Mouse (Mus musculus) limb, embryonic 14.5 days (tissue): ENCODE data around the gene Cd300lb. TPM values are rescaled to one million over a fixed set of nuclear protein-coding genes. Genes with fewer than 3 reads are reported as not detected.
A peak's percentile ranks its signal among the peaks of the same experiment; 100 is the strongest.

Experiments used
- ATAC-seq: fragments of 200-750 bp; cut with Nextera tagmentation; 2 replicates; pipeline ENCODE4 v1.8.0; 2017; ENCODE audit warnings: low read depth, moderate number of reproducible peaks, moderate TSS enrichment; ENCODE audit not compliant: low FRiP score
- DNase-seq: peaks from one replicate; pipeline ENCODE4 v3.0.0-alpha.2; 2015; ENCODE audit warnings: low spot score
- H3K27ac ChIP-seq: fragments of 300-500 bp; sonication (generic); replicated peaks from 2 replicates; pipeline ENCODE4 v1.5.1; 2014; ENCODE audit warnings: low read depth, mild to moderate bottlenecking, low read length, moderate library complexity, mixed read lengths
- H3K27me3 ChIP-seq: fragments of 300-500 bp; sonication (generic); 2 replicates; pipeline ENCODE4 v1.6.1; 2014; ENCODE audit warnings: low read length, mixed read lengths; ENCODE audit not compliant: control insufficient read depth, insufficient read depth
- H3K36me3 ChIP-seq: fragments of 300-500 bp; sonication (generic); 2 replicates; pipeline ENCODE4 v1.6.1; 2014; ENCODE audit warnings: mild to moderate bottlenecking, low read length, moderate library complexity, mixed read lengths; ENCODE audit not compliant: control insufficient read depth, insufficient read depth
- H3K4me1 ChIP-seq: fragments of 300-500 bp; sonication (generic); 2 replicates; pipeline ENCODE4 v1.6.1; 2014; ENCODE audit warnings: antibody characterized with exemption, low read length, mixed read lengths; ENCODE audit not compliant: control insufficient read depth, insufficient read depth
- H3K4me2 ChIP-seq: fragments of 300-500 bp; sonication (generic); replicated peaks from 2 replicates; pipeline ENCODE4 v1.6.1; 2014; ENCODE audit warnings: low read depth, mild to moderate bottlenecking, low read length, moderate library complexity; ENCODE audit not compliant: severe bottlenecking
- H3K4me3 ChIP-seq: fragments of 300-500 bp; sonication (generic); replicated peaks from 2 replicates; pipeline ENCODE4 v1.5.1; 2014; ENCODE audit warnings: low read length
- H3K9ac ChIP-seq: fragments of 300-500 bp; sonication (generic); 2 replicates; pipeline ENCODE4 v1.6.1; 2014; ENCODE audit warnings: mild to moderate bottlenecking, low read depth, low read length, moderate library complexity; ENCODE audit not compliant: severe bottlenecking
- H3K9me3 ChIP-seq: fragments of 300-500 bp; sonication (generic); 2 replicates; pipeline ENCODE4 v1.6.1; 2016; ENCODE audit warnings: low read length; ENCODE audit not compliant: control insufficient read depth
- POLR2A ChIP-seq: fragments of 200-500 bp; IDR thresholded peaks from 2 replicates; pipeline ENCODE4 v1.8.0; 2012; ENCODE audit warnings: inconsistent platforms, mild to moderate bottlenecking, moderate library complexity, borderline replicate concordance; ENCODE audit not compliant: insufficient read depth, insufficient read length; ENCODE audit errors: extremely low read depth
- WGBS: fragments of 180-500 bp; shearing (Covaris S2); extraction: QIAGEN DNeasy Blood & Tissue Kit; methylation state at CpG from one replicate; pipeline ENCODE4 v1.1.7; 2014; 5-methylcytosine and 5-hydroxymethylcytosine counted together
- polyA plus RNA-seq, 2 experiments: library from polyadenylated mRNA; depleted of rRNA in 1 of 2; stranded (reverse) in 1 of 2; unstranded in 1 of 2; fragments of >200 nt; fragmentation: Nextera tagmentation in 1 of 2; extraction: Ambion mirVana in 1 of 2; gene quantifications; 2 replicates each; pipeline versions ENCODE4 v1.2.1 to v1.2.3; 2012 to 2014

Cd300lb gene
- polyA plus RNA-seq, 2 experiments, result 0.32 to 0.33 TPM

DNA sequence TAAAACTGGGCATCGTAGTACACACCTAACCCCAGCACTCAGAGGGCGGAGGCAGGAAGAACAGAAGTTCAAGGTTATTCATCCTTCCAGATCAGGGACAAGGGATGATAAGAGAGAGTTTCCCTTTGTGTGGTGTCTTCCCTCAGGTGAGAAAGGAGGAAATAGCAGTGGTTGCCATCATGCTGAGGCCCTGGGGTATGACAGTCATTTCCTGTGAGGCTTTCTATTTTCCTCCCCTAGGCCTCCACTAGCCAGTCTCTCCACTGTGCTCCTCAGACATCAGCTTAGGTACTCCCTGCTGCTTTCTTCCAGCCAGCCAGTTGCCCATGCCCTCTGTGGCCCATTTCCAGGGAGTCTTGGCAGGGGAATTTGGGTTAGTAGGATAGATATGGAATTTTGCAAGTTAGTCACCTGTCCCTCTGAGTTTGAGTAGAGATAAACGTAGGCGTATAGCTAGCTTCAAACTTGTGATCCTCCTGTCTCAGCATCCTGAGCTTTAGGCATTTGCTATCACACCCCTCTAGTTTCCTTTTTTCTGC is 50.9 kb downstream of the Cd300lb start:
- no peaks in the 10 kb centered on the region for H3K27me3 ChIP-seq
- no peak overlapping the region for H3K4me3 ChIP-seq
- TF ChIP-seq POLR2A, result no peak
- H3K4me1 ChIP-seq, result no peaks in the 10 kb centered on the region
- ATAC-seq (no peak), DNase-seq (no peak)
- H3K27ac ChIP-seq, result no peak overlapping the region
- H3K4me2 ChIP-seq, result no peak overlapping the region
- H3K9ac ChIP-seq, result no peak overlapping the region
- no peaks in the 10 kb centered on the region for H3K9me3 ChIP-seq
- WGBS, result 83% methylated on average over 4 of the region's 4 CpGs
- H3K36me3 ChIP-seq, result no peaks in the 10 kb centered on the region

DNA sequence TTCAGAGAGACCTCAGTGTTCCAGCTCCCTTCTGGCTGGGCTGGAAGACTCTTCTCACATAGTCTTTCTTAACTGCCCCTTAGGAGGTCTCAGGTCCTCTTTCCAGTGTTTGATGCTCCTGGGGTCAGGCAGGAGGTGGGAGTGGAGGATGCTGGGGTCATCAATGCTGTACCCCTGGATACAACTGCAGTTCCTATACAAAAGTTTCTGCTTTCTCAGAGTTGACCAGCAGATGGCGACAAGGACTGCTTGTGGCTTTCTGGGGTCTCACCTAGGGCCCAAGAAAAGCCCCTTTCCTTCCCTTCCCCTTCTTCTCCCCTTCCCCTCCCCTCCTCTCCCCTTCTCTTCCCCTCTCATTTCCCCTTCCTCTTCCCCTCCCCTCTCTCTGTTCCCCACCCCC is 53.6 kb downstream of the Cd300lb start:
- Histone ChIP-seq H3K4me3 (no peak overlapping the region), H3K27ac (no peak overlapping the region), H3K9ac (no peak overlapping the region), H3K4me1 (peaks cover 6% of the 10 kb centered on the region; the same call in 1 of the 2 replicates), H3K36me3 (no peaks in the 10 kb centered on the region), H3K9me3 (no peaks in the 10 kb centered on the region), H3K27me3 (no peaks in the 10 kb centered on the region), H3K4me2 (no peak overlapping the region)
- 0% methylated on average over 1 of the region's 1 CpGs for WGBS
- ATAC-seq, result no peak
- peak; percentile 48 for DNase-seq
- no peak for TF ChIP-seq POLR2A

DNA sequence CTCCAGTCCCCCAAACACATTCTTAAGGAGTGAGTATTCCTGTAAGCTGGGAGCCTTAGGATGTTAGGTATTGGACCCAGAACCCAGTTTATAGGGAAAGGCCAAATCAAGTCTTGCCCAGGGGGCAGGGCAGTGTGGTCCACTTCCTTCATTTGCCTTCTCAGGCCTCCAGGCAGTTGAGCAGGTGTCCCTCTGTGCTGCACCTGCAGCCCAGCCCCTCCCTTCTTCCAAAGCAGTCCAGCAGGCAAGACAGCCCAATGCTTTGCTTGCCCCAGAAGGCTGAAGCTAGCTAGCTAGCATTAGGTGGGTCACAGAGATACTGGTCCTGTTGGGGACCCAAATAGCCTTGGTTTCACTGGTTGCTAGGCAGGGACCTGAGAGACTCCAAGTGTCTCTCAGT is 54.0 kb downstream of the Cd300lb start:
- Histone ChIP-seq H3K4me1 (peaks cover 10% of the 10 kb centered on the region; the same call in 1 of the 2 replicates), H3K36me3 (no peaks in the 10 kb centered on the region), H3K27ac (no peak overlapping the region), H3K9me3 (no peaks in the 10 kb centered on the region), H3K27me3 (no peaks in the 10 kb centered on the region), H3K4me3 (no peak overlapping the region), H3K9ac (no peak overlapping the region), H3K4me2 (no peak overlapping the region)
- no peak for TF ChIP-seq POLR2A
- ATAC-seq, result no peak
- DNase-seq, result no peak

DNA sequence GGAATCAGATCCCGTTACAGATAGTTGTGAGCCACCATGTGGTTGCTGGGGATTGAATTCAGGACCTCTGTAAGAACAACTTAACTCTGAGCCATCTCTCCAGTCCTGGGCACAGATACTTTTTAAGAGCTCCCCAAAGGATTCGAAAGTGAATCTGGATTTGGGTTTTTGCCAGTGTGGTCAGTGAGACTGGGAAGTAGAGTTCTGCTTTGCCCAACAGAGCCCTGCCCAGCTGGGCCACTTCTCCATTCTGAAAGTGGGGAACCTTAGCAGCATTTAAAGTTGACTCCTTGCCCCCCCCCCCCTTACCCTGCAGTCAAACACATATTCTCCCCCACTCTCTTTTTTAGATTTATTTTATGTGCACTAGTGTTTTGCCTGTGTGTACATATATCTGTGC is 54.5 kb downstream of the Cd300lb start:
- Histone ChIP-seq H3K9ac (no peak overlapping the region), H3K36me3 (no peaks in the 10 kb centered on the region), H3K4me1 (peaks cover 15% of the 10 kb centered on the region), H3K4me2 (no peak overlapping the region), H3K27ac (no peak overlapping the region), H3K27me3 (no peaks in the 10 kb centered on the region), H3K9me3 (no peaks in the 10 kb centered on the region), H3K4me3 (no peak overlapping the region)
- no peak for TF ChIP-seq POLR2A
- no peak for DNase-seq
- 79% methylated on average over 2 of the region's 2 CpGs for WGBS
- ATAC-seq, result no peak

DNA sequence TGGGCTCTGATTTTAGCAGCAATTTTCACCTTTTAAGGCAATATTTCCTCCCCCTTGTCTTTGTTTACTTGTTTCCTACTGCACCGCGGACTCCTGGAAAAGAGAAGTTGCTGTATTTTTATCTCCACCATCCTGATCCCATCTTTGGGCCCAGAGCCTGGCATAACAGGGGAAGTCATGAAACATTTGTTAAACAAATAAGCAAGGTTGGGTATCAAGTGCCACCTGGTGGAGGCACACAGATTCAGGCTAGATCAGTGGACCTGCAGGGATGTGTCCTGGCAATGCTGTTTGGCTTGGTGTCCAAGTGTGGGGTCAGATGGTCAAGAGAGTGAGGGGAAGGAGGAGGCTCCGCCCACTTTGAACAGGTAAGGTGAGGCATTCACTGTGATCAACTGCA is 57.0 kb downstream of the Cd300lb start:
- no peak overlapping the region for H3K4me3 ChIP-seq
- peaks cover 26% of the 10 kb centered on the region for H3K4me1 ChIP-seq
- WGBS, result 43% methylated on average over 3 of the region's 3 CpGs
- H3K9ac ChIP-seq, result no peak overlapping the region
- H3K27me3 ChIP-seq, result no peaks in the 10 kb centered on the region
- no peak overlapping the region for H3K4me2 ChIP-seq
- DNase-seq (peak; percentile 48), ATAC-seq (no peak)
- no peak for TF ChIP-seq POLR2A
- H3K27ac ChIP-seq, result no peak overlapping the region
- H3K36me3 ChIP-seq, result no peaks in the 10 kb centered on the region
- no peaks in the 10 kb centered on the region for H3K9me3 ChIP-seq

DNA sequence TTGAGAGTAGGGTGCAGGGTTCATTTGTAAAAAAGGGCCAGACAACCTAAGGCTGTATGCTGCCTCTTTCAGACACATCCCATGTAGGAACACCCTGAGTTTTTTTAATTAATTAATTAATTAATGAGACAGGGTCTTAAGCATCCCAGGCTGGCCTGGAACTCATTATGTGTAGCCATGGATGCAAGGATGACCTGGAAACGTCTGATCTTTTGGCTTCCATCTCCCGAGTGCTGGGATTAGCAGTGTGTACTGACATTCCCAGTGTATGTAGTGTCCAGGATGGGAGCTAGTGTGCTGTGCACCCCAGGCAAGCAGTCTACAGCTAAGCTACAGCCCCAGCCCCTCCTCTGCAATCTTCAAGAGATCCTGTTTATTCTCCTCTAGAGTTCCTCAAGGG is 57.6 kb downstream of the Cd300lb start:
- H3K4me2 ChIP-seq, result no peak overlapping the region
- no peak for DNase-seq
- H3K9me3 ChIP-seq, result no peaks in the 10 kb centered on the region
- no peak overlapping the region for H3K9ac ChIP-seq
- peaks cover 4% of the 10 kb centered on the region for H3K36me3 ChIP-seq
- H3K27me3 ChIP-seq, result no peaks in the 10 kb centered on the region
- 12% methylated on average over 2 of the region's 2 CpGs for WGBS
- H3K27ac ChIP-seq, result no peak overlapping the region
- TF ChIP-seq POLR2A, result no peak
- no peak for ATAC-seq
- no peak overlapping the region for H3K4me3 ChIP-seq
- H3K4me1 ChIP-seq, result peaks cover 26% of the 10 kb centered on the region
